Mouse (Mus musculus) E14TG2a.4 (cell line): ENCODE measurements around the gene Clcn2.

Source experiments
- CTCF ChIP-seq: conservative IDR thresholded peaks from 2 replicates; pipeline ENCODE4 v1.5.1; 2014; ENCODE audit warnings: low read length
- NANOG ChIP-seq: IDR thresholded peaks from 2 replicates; pipeline ENCODE4 v1.6.1; 2014; ENCODE audit warnings: borderline replicate concordance, low read length, mixed read lengths
- POU5F1 ChIP-seq: IDR thresholded peaks from 2 replicates; pipeline ENCODE4 v1.6.1; 2014; ENCODE audit warnings: low read length, borderline replicate concordance

- no peak for TF ChIP-seq CTCF
- no peak for TF ChIP-seq NANOG
- TF ChIP-seq POU5F1 = no peak
Observed at GRCm38 (mm10) chr16:20722736-20723135, 5.2 kb upstream of the Clcn2 start.
